In genomic region chr10:28113879-28114278, GRCm38 (mm10) we compare ENCODE assay signal across 9 mouse cellular contexts. TPM values are rescaled to one million over a fixed set of nuclear protein-coding genes. Genes with fewer than 3 reads are reported as not detected.
DNase-seq lines count a peak whose midpoint lies in the region; ATAC-seq and TF ChIP-seq lines count a peak whose summit lies in the region.
"Had no signal": no experiment of that assay in that cellular context is flagged by ENCODE, and none has a peak within 500 bp of the region (broad histone marks: within the 10 kb centered on the region; RNA-seq: fewer than 3 reads in every experiment).

No protein-coding gene starts in this region.

- in situ Hi-C loops in Patski (cut with MboI; ENCODE audit: low pct_unique_long_range_greater_than_20kb), result no loop called here

- no peaks in the 10 kb centered on the region for H3K9me3 ChIP-seq in forebrain, embryonic 13.5 days (replicated peaks)
- no peaks in the 10 kb centered on the region; the same call in 1 of the 2 replicates for H3K9me3 ChIP-seq in forebrain, embryonic 10.5 days
- no peaks in the 10 kb centered on the region for H3K9me3 ChIP-seq in heart, postnatal 0 days (replicated peaks; ENCODE audit: control insufficient read depth, low read length)
- H3K9me3 ChIP-seq in midbrain, embryonic 16.5 days (replicated peaks; ENCODE audit: control insufficient read depth, low read length, poor library complexity, severe bottlenecking), result no peaks in the 10 kb centered on the region
- no peaks in the 10 kb centered on the region; the same call in 1 of the 2 replicates for H3K9me3 ChIP-seq in midbrain, embryonic 10.5 days (replicated peaks)
- H3K9me3 ChIP-seq in neural tube, embryonic 15.5 days (replicated peaks), result no peaks in the 10 kb centered on the region; the same call in 1 of the 2 replicates
- H3K9me3 ChIP-seq: limb, embryonic 13.5 days had no signal

- H3K27ac ChIP-seq in forebrain, embryonic 13.5 days, result no peak overlapping the region
- no peak overlapping the region for H3K27ac ChIP-seq in forebrain, embryonic 10.5 days
- H3K27ac ChIP-seq in heart, postnatal 0 days (ENCODE audit: low read depth), result peak overlapping the region; percentile 65
- H3K27ac ChIP-seq in midbrain, embryonic 16.5 days (ENCODE audit: low read length), result no peak overlapping the region
- H3K27ac ChIP-seq in midbrain, embryonic 10.5 days (replicated peaks), result no peak overlapping the region
- H3K27ac ChIP-seq in neural tube, embryonic 15.5 days (replicated peaks), result no peak overlapping the region
- H3K27ac ChIP-seq: limb, embryonic 13.5 days had no signal

- TF ChIP-seq CTCF in Patski (IDR thresholded peaks at IDR 0.05), result no peak
- TF ChIP-seq CTCF in heart, postnatal 0 days (IDR thresholded peaks at IDR 0.05; ENCODE audit: low read depth), result no peak

- H3K27me3 ChIP-seq in forebrain, embryonic 13.5 days, result no peaks in the 10 kb centered on the region
- H3K27me3 ChIP-seq in forebrain, embryonic 10.5 days (ENCODE audit: poor library complexity, severe bottlenecking), result no peaks in the 10 kb centered on the region
- H3K27me3 ChIP-seq in Patski, result no peaks in the 10 kb centered on the region
- no peaks in the 10 kb centered on the region for H3K27me3 ChIP-seq in heart, postnatal 0 days (ENCODE audit: control insufficient read depth, insufficient read depth, low read length)
- H3K27me3 ChIP-seq in midbrain, embryonic 16.5 days (ENCODE audit: control insufficient read depth, insufficient read depth, low read depth, low read length), result no peaks in the 10 kb centered on the region
- no peaks in the 10 kb centered on the region for H3K27me3 ChIP-seq in midbrain, embryonic 10.5 days (ENCODE audit: low read depth, poor library complexity, severe bottlenecking)
- H3K27me3 ChIP-seq in neural tube, embryonic 15.5 days (replicated peaks), result no peaks in the 10 kb centered on the region
- H3K27me3 ChIP-seq: limb, embryonic 13.5 days had no signal

- POLR2A ChIA-PET in Patski (lab: Charles Lee), result no interaction called here

- WGBS in forebrain, embryonic 13.5 days, result 78% methylated on average over 3 of the region's 3 CpGs
- 82% methylated on average over 3 of the region's 3 CpGs for WGBS in forebrain, embryonic 10.5 days
- 9% methylated on average over 3 of the region's 3 CpGs for WGBS in heart, postnatal 0 days
- 75% methylated on average over 3 of the region's 3 CpGs for WGBS in midbrain, embryonic 16.5 days
- WGBS in midbrain, embryonic 10.5 days, result 83% methylated on average over 3 of the region's 3 CpGs
- WGBS in neural tube, embryonic 15.5 days, result 76% methylated on average over 3 of the region's 3 CpGs

- no peak for TF ChIP-seq EP300 in heart, postnatal 0 days (IDR thresholded peaks at IDR 0.05; ENCODE audit: low read depth)

- no peak overlapping the region for H3K4me3 ChIP-seq in forebrain, embryonic 13.5 days
- no peak overlapping the region for H3K4me3 ChIP-seq in forebrain, embryonic 10.5 days
- peak overlapping the region; percentile 24 for H3K4me3 ChIP-seq in heart, postnatal 0 days (ENCODE audit: low read depth, low read length)
- H3K4me3 ChIP-seq in midbrain, embryonic 16.5 days (ENCODE audit: low read depth, low read length), result no peak overlapping the region
- no peak overlapping the region for H3K4me3 ChIP-seq in midbrain, embryonic 10.5 days
- no peak overlapping the region for H3K4me3 ChIP-seq in neural tube, embryonic 15.5 days (replicated peaks)
- H3K4me3 ChIP-seq: limb, embryonic 13.5 days had no signal

- ATAC-seq in forebrain, embryonic 13.5 days, result 0 out of 2 replicates have a peak, but pooled peaks have one; percentile 41
- ATAC-seq in Patski, result peak; percentile 62
- ATAC-seq in heart, postnatal 0 days (ENCODE audit: insufficient read depth, low read depth), result peak; percentile 57; the same call in 1 of the 2 replicates
- no peak for ATAC-seq in midbrain, embryonic 16.5 days
- ATAC-seq in neural tube, embryonic 15.5 days (ENCODE audit: low FRiP score), result no peak

- H3K4me1 ChIP-seq in forebrain, embryonic 13.5 days, result peaks cover 11% of the 10 kb centered on the region; the same call in 1 of the 2 replicates
- H3K4me1 ChIP-seq in forebrain, embryonic 10.5 days, result peaks cover 23% of the 10 kb centered on the region
- peaks cover 13% of the 10 kb centered on the region for H3K4me1 ChIP-seq in heart, postnatal 0 days (ENCODE audit: control insufficient read depth, insufficient read depth)
- no peaks in the 10 kb centered on the region for H3K4me1 ChIP-seq in midbrain, embryonic 16.5 days (ENCODE audit: control insufficient read depth, insufficient read depth, low read length)
- peaks cover 10% of the 10 kb centered on the region for H3K4me1 ChIP-seq in midbrain, embryonic 10.5 days
- H3K4me1 ChIP-seq in neural tube, embryonic 15.5 days, result no peaks in the 10 kb centered on the region

- CTCF ChIA-PET in Patski (lab: Charles Lee), result interaction anchor here (0.7 to 2.6 kb wide), 3 partner anchors 9 to 58 kb away, joined by 3 to 9 read pairs (median 8); no protein-coding TSS in a partner anchor

- H3K36me3 ChIP-seq in forebrain, embryonic 13.5 days (ENCODE audit: poor library complexity, severe bottlenecking), result no peaks in the 10 kb centered on the region
- H3K36me3 ChIP-seq in forebrain, embryonic 10.5 days (replicated peaks), result 0 out of 2 replicates have a peak, but pooled peaks cover 4% of the 10 kb centered on the region
- H3K36me3 ChIP-seq in heart, postnatal 0 days (replicated peaks; ENCODE audit: control insufficient read depth, insufficient read depth, low read length), result no peaks in the 10 kb centered on the region
- H3K36me3 ChIP-seq in midbrain, embryonic 16.5 days (ENCODE audit: control insufficient read depth, insufficient read depth, low read length), result no peaks in the 10 kb centered on the region
- H3K36me3 ChIP-seq in midbrain, embryonic 10.5 days, result no peaks in the 10 kb centered on the region
- H3K36me3 ChIP-seq in neural tube, embryonic 15.5 days, result no peaks in the 10 kb centered on the region
- H3K36me3 ChIP-seq: limb, embryonic 13.5 days had no signal

- no peak overlapping the region for H3K9ac ChIP-seq in forebrain, embryonic 13.5 days
- H3K9ac ChIP-seq in heart, postnatal 0 days (replicated peaks; ENCODE audit: low read depth, low read length), result no peak overlapping the region
- H3K9ac ChIP-seq in midbrain, embryonic 16.5 days (ENCODE audit: low read depth, low read length), result no peak overlapping the region
- no peak overlapping the region for H3K9ac ChIP-seq in neural tube, embryonic 15.5 days (replicated peaks)
- H3K9ac ChIP-seq: limb, embryonic 13.5 days had no signal

- H3K4me2 ChIP-seq in forebrain, embryonic 13.5 days, result no peak overlapping the region
- H3K4me2 ChIP-seq in heart, postnatal 0 days (ENCODE audit: low read depth, low read length), result peak overlapping the region; percentile 49
- no peak overlapping the region for H3K4me2 ChIP-seq in midbrain, embryonic 16.5 days (ENCODE audit: low read length)
- H3K4me2 ChIP-seq in neural tube, embryonic 15.5 days, result no peak overlapping the region
- H3K4me2 ChIP-seq: limb, embryonic 13.5 days had no signal

- no peak for DNase-seq in forebrain, embryonic 10.5 days (ENCODE audit: extremely low spot score, low spot score)
- DNase-seq in Patski (ENCODE audit: low read depth, low spot score), result peak; percentile 15
- DNase-seq in heart, postnatal 0 days (ENCODE audit: low spot score), result peak; percentile 62
- peak; percentile 63 for DNase-seq in lung, postnatal 10 days
- DNase-seq in midbrain, embryonic 10.5 days (ENCODE audit: low spot score), result no peak

RNA-seq across cellular contexts. Expression of gene Ptprk, which starts 39.3 kb away (rescaled TPM):
- polyA plus RNA-seq in forebrain, embryonic 13.5 days (2015; fragmentation: Nextera tagmentation; extraction: Ambion mirVana), result 19.2 and 20.0 TPM in 2 replicates
- polyA plus RNA-seq in forebrain, embryonic 10.5 days (2016; fragmentation: Nextera tagmentation; extraction: Ambion mirVana), result 37.3 and 38.1 TPM in 2 replicates
- 88.2 TPM for polyA plus RNA-seq in Patski (2021)
- total RNA-seq in heart, postnatal 0 days (2014; rRNA removed; ENCODE audit: low replicate concordance), result 65.8 and 70.3 TPM in 2 replicates
- polyA plus RNA-seq in heart, postnatal 0 days (2015; fragmentation: Nextera tagmentation; extraction: Ambion mirVana), result 25.6 and 26.0 TPM in 2 replicates
- polyA plus RNA-seq in midbrain, embryonic 16.5 days (2015; fragmentation: Nextera tagmentation; extraction: Ambion mirVana), result 31.4 and 33.8 TPM in 2 replicates
- polyA plus RNA-seq in midbrain, embryonic 10.5 days (2016; fragmentation: Nextera tagmentation; extraction: Ambion mirVana), result 29.3 and 29.6 TPM in 2 replicates
- 31.0 and 32.7 TPM in 2 replicates for polyA plus RNA-seq in neural tube, embryonic 15.5 days (2015; fragmentation: Nextera tagmentation; extraction: Ambion mirVana)

Comparison
In these comparisons a context has a peak if more than half of its experiments do, and no peak if none do; other contexts are left out.
1. ATAC-seq: peak in forebrain, embryonic 13.5 days (single experiment), Patski (single experiment) and heart, postnatal 0 days (single experiment); none in midbrain, embryonic 16.5 days (single experiment) and neural tube, embryonic 15.5 days (single experiment).
2. DNase-seq: peak in Patski (single experiment), heart, postnatal 0 days (single experiment) and lung, postnatal 10 days (single experiment); none in forebrain, embryonic 10.5 days (single experiment) and midbrain, embryonic 10.5 days (single experiment).